Comparison of ENCODE assay signal across 11 mouse cellular contexts in genomic region chr17:83222705-83223104, GRCm38 (mm10). TPM values are rescaled to one million over a fixed set of nuclear protein-coding genes. Genes with fewer than 3 reads are reported as not detected.
A peak's percentile ranks its signal among the peaks of the same experiment; 100 is the strongest.
DNase-seq lines count a peak whose midpoint lies in the region; ATAC-seq and TF ChIP-seq lines count a peak whose summit lies in the region.
"Had no signal": no experiment of that assay in that cellular context is flagged by ENCODE, and none has a peak within 500 bp of the region (broad histone marks: within the 10 kb centered on the region; RNA-seq: fewer than 3 reads in every experiment).

No protein-coding gene starts in this region.

- no peak for TF ChIP-seq CTCF in hindbrain, postnatal 0 days (IDR thresholded peaks at IDR 0.05; ENCODE audit: low read depth)

- peaks cover 33% of the 10 kb centered on the region for H3K36me3 ChIP-seq in hindbrain, embryonic 13.5 days
- H3K36me3 ChIP-seq in hindbrain, postnatal 0 days (ENCODE audit: insufficient read depth, low read length): peaks cover 14% of the 10 kb centered on the region; the same call in 1 of the 2 replicates
- H3K36me3 ChIP-seq in limb, embryonic 10.5 days: peaks cover 95% of the 10 kb centered on the region

- H3K27ac ChIP-seq in hindbrain, embryonic 13.5 days: 0 out of 2 replicates have a peak overlapping the region, but pooled peaks have one; percentile 24
- no peak overlapping the region for H3K27ac ChIP-seq in hindbrain, postnatal 0 days
- peak overlapping the region; percentile 32; the same call in 1 of the 2 replicates for H3K27ac ChIP-seq in limb, embryonic 10.5 days
- H3K27ac ChIP-seq: embryonic facial prominence, embryonic 13.5 days had no signal

- H3K4me2 ChIP-seq in hindbrain, embryonic 13.5 days: no peak overlapping the region
- no peak overlapping the region for H3K4me2 ChIP-seq in hindbrain, postnatal 0 days (ENCODE audit: low read depth, low read length)
- H3K4me2 ChIP-seq: embryonic facial prominence, embryonic 13.5 days had no signal

- H3K9ac ChIP-seq in hindbrain, embryonic 13.5 days: no peak overlapping the region
- H3K9ac ChIP-seq in hindbrain, postnatal 0 days (replicated peaks; ENCODE audit: low read length): no peak overlapping the region
- H3K9ac ChIP-seq: embryonic facial prominence, embryonic 13.5 days had no signal

- peak; percentile 57 to 83 for DNase-seq in adrenal gland, adult (ENCODE audit: inconsistent age in 2 of 2, low spot score in 1 of 2)
- DNase-seq in adrenal gland, postnatal 25 days: no peak
- no peak for DNase-seq in hindbrain, postnatal 0 days (ENCODE audit: low spot score)
- DNase-seq in limb, embryonic 10.5 days (ENCODE audit: low spot score): peak; percentile 80
- peak; percentile 73 for DNase-seq in yolk sac, embryonic 10.5 days (ENCODE audit: low spot score)
- DNase-seq in left cerebral cortex, postnatal 25 days (ENCODE audit: low spot score in 2 of 2): no peak
- DNase-seq in urinary bladder, postnatal 10 days (ENCODE audit: low spot score): no peak
- DNase-seq: lung, postnatal 14 days had no signal

- H3K9me3 ChIP-seq in hindbrain, embryonic 13.5 days: no peaks in the 10 kb centered on the region
- no peaks in the 10 kb centered on the region for H3K9me3 ChIP-seq in hindbrain, postnatal 0 days (ENCODE audit: low read length)
- H3K9me3 ChIP-seq in limb, embryonic 10.5 days (replicated peaks): no peaks in the 10 kb centered on the region
- H3K9me3 ChIP-seq: embryonic facial prominence, embryonic 13.5 days had no signal

- WGBS in hindbrain, embryonic 13.5 days: 27% methylated on average over 3 of the region's 3 CpGs
- WGBS in hindbrain, postnatal 0 days: 41% methylated on average over 3 of the region's 3 CpGs
- 5% methylated on average over 3 of the region's 3 CpGs for WGBS in limb, embryonic 10.5 days

- ATAC-seq in hindbrain, embryonic 13.5 days (ENCODE audit: low FRiP score): no peak
- ATAC-seq in hindbrain, postnatal 0 days: no peak

- intact Hi-C loops in left cerebral cortex, postnatal 25 days (cut with DNase I): no loop called here

- 0 out of 2 replicates have a peak, but pooled peaks cover 10% of the 10 kb centered on the region for H3K27me3 ChIP-seq in hindbrain, embryonic 13.5 days
- H3K27me3 ChIP-seq in hindbrain, postnatal 0 days (ENCODE audit: insufficient read depth, low read length): no peaks in the 10 kb centered on the region
- H3K27me3 ChIP-seq in limb, embryonic 10.5 days (ENCODE audit: low read depth, poor library complexity, severe bottlenecking): peaks cover 97% of the 10 kb centered on the region

- H3K4me1 ChIP-seq in hindbrain, embryonic 13.5 days (replicated peaks): peaks cover 51% of the 10 kb centered on the region
- peaks cover 7% of the 10 kb centered on the region; the same call in 1 of the 2 replicates for H3K4me1 ChIP-seq in hindbrain, postnatal 0 days (ENCODE audit: insufficient read depth, low read length)
- peaks cover 71% of the 10 kb centered on the region for H3K4me1 ChIP-seq in limb, embryonic 10.5 days

- H3K4me3 ChIP-seq in hindbrain, embryonic 13.5 days: no peak overlapping the region
- H3K4me3 ChIP-seq in hindbrain, postnatal 0 days (ENCODE audit: low read length): no peak overlapping the region
- H3K4me3 ChIP-seq in limb, embryonic 10.5 days: no peak overlapping the region
- H3K4me3 ChIP-seq: embryonic facial prominence, embryonic 13.5 days had no signal

RNA-seq across cellular contexts. Expression of gene Pkdcc, which starts 7.6 kb away (rescaled TPM):
- total RNA-seq in adrenal gland, postnatal 25 days (2021): 137 and 154 TPM in 2 replicates
- polyA plus RNA-seq in hindbrain, embryonic 13.5 days (2015; fragmentation: Nextera tagmentation; extraction: Ambion mirVana): 4.4 and 5.7 TPM in 2 replicates
- total RNA-seq in hindbrain, postnatal 0 days (2014; rRNA removed): 61.0 and 65.5 TPM in 2 replicates
- polyA plus RNA-seq in hindbrain, postnatal 0 days (2015; fragmentation: Nextera tagmentation; extraction: Ambion mirVana): 3.3 and 3.8 TPM in 2 replicates
- 32.4 and 34.8 TPM in 2 replicates for polyA plus RNA-seq in limb, embryonic 10.5 days (2016; fragmentation: Nextera tagmentation; extraction: Ambion mirVana)
- 10 to 100 TPM; 14.0 to 14.4 TPM for total RNA-seq in left cerebral cortex, postnatal 25 days (2021)
- total RNA-seq: MEL had no signal

Comparison
In these comparisons a context has a peak if more than half of its experiments do, and no peak if none do; other contexts are left out.
1. DNase-seq: peak in adrenal gland, adult (2 of 2), limb, embryonic 10.5 days (single experiment) and yolk sac, embryonic 10.5 days (single experiment); none in adrenal gland, postnatal 25 days (single experiment), hindbrain, postnatal 0 days (single experiment), left cerebral cortex, postnatal 25 days (0 of 2) and urinary bladder, postnatal 10 days (single experiment).